In genomic region chr2:180172152-180172551, GRCm38 (mm10) we compare ENCODE assay signal across 8 mouse cellular contexts. TPM values are rescaled to one million over a fixed set of nuclear protein-coding genes. Genes with fewer than 3 reads are reported as not detected.
DNase-seq lines count a peak whose midpoint lies in the region; ATAC-seq and TF ChIP-seq lines count a peak whose summit lies in the region.

No protein-coding gene starts in this region.

- ATAC-seq in hindbrain, postnatal 0 days, result no peak

- DNase-seq in lung, adult 2 months, result no peak
- DNase-seq in lung, adult 18-20 months, result no peak
- DNase-seq in cerebellum, postnatal 10 days, result peak; percentile 48 to 50
- no peak for DNase-seq in hindbrain, postnatal 0 days (ENCODE audit: low spot score)
- DNase-seq in naive thymus-derived CD4-positive, alpha-beta T cell, adult 2 months (ENCODE audit: low read depth), result peak; percentile 31
- no peak for DNase-seq in urinary bladder, adult 2 months (ENCODE audit: low spot score)
- DNase-seq in left cerebral cortex, adult 11 months (ENCODE audit: low spot score), result no peak
- no peak for DNase-seq in frontal cortex, postnatal 14 days (ENCODE audit: low spot score in 2 of 2)

- 2% methylated on average over 9 of the region's 9 CpGs for WGBS in lung, adult 2 months
- WGBS in hindbrain, postnatal 0 days, result 6% methylated on average over 8 of the region's 9 CpGs

- no peak for TF ChIP-seq CTCF in lung, adult 2 months (IDR thresholded peaks at IDR 0.05; ENCODE audit: insufficient read depth, low read length)
- TF ChIP-seq CTCF in hindbrain, postnatal 0 days (IDR thresholded peaks at IDR 0.05; ENCODE audit: low read depth), result no peak

- H3K4me1 ChIP-seq in lung, adult 2 months (ENCODE audit: control insufficient read depth, insufficient read depth, low read length), result peaks cover 21% of the 10 kb centered on the region
- peaks cover 7% of the 10 kb centered on the region for H3K4me1 ChIP-seq in hindbrain, postnatal 0 days (ENCODE audit: insufficient read depth, low read length)

- peak overlapping the region; percentile 97 for H3K27ac ChIP-seq in hindbrain, postnatal 0 days

- peaks cover 30% of the 10 kb centered on the region for H3K36me3 ChIP-seq in hindbrain, postnatal 0 days (ENCODE audit: insufficient read depth, low read length)

- no peaks in the 10 kb centered on the region for H3K9me3 ChIP-seq in hindbrain, postnatal 0 days (ENCODE audit: low read length)

- H3K27me3 ChIP-seq in hindbrain, postnatal 0 days (ENCODE audit: insufficient read depth, low read length), result no peaks in the 10 kb centered on the region

- peak overlapping the region; percentile 63 for H3K4me2 ChIP-seq in hindbrain, postnatal 0 days (ENCODE audit: low read depth, low read length)

- peak overlapping the region; percentile 88 for H3K9ac ChIP-seq in hindbrain, postnatal 0 days (replicated peaks; ENCODE audit: low read length)

- TF ChIP-seq POLR2A in lung, adult 2 months (IDR thresholded peaks at IDR 0.05; ENCODE audit: borderline replicate concordance, extremely low read depth, low read depth, low read length), result no peak

- peak overlapping the region; percentile 71 for H3K4me3 ChIP-seq in lung, adult 2 months (replicated peaks; ENCODE audit: extremely low read depth, low read depth, low read length)
- H3K4me3 ChIP-seq in hindbrain, postnatal 0 days (ENCODE audit: low read length), result peak overlapping the region; percentile 76

RNA-seq across cellular contexts. Expression of gene Adrm1, which starts 0.9 kb away (rescaled TPM):
- polyA plus RNA-seq in lung, adult 2 months (2012; rRNA removed), result 108 and 114 TPM in 2 replicates
- 107 and 119 TPM in 2 replicates for total RNA-seq in hindbrain, postnatal 0 days (2014; rRNA removed)
- 207 and 210 TPM in 2 replicates for polyA plus RNA-seq in hindbrain, postnatal 0 days (2015; fragmentation: Nextera tagmentation; extraction: Ambion mirVana)
- 84.3 and 84.4 TPM in 2 replicates for polyA plus RNA-seq in urinary bladder, adult 2 months (2012; rRNA removed)

RNA-seq across cellular contexts. Expression of gene Osbpl2, which starts 53.0 kb away (rescaled TPM):
- 27.9 and 34.5 TPM in 2 replicates for polyA plus RNA-seq in lung, adult 2 months (2012; rRNA removed)
- total RNA-seq in hindbrain, postnatal 0 days (2014; rRNA removed), result 39.2 and 44.0 TPM in 2 replicates
- polyA plus RNA-seq in hindbrain, postnatal 0 days (2015; fragmentation: Nextera tagmentation; extraction: Ambion mirVana), result 56.0 and 57.9 TPM in 2 replicates
- polyA plus RNA-seq in urinary bladder, adult 2 months (2012; rRNA removed), result 87.1 and 92.1 TPM in 2 replicates

RNA-seq across cellular contexts. Expression of gene Lama5, which starts 53.5 kb away (rescaled TPM):
- polyA plus RNA-seq in lung, adult 2 months (2012; rRNA removed), result 145 and 148 TPM in 2 replicates
- 10.3 and 16.5 TPM in 2 replicates for total RNA-seq in hindbrain, postnatal 0 days (2014; rRNA removed)
- 2.7 and 3.5 TPM in 2 replicates for polyA plus RNA-seq in hindbrain, postnatal 0 days (2015; fragmentation: Nextera tagmentation; extraction: Ambion mirVana)
- polyA plus RNA-seq in urinary bladder, adult 2 months (2012; rRNA removed), result 144 and 160 TPM in 2 replicates

Comparison
In these comparisons a context has a peak if more than half of its experiments do, and no peak if none do; other contexts are left out.
1. DNase-seq: peak in cerebellum, postnatal 10 days (2 of 2) and naive thymus-derived CD4-positive, alpha-beta T cell, adult 2 months (single experiment); none in lung, adult 2 months (single experiment), lung, adult 18-20 months (0 of 2), hindbrain, postnatal 0 days (single experiment), urinary bladder, adult 2 months (single experiment), left cerebral cortex, adult 11 months (single experiment) and frontal cortex, postnatal 14 days (0 of 2).
2. RNA of gene Lama5, which starts 53.5 kb away (polyA plus RNA-seq): 145 to 148 TPM in lung, adult 2 months and 144 to 160 TPM in urinary bladder, adult 2 months; 2.7 to 3.5 TPM in hindbrain, postnatal 0 days; every median in the first group is over 10 times any median in the second.